Mouse (Mus musculus): ENCODE data around the gene Fbln1.

DNA sequence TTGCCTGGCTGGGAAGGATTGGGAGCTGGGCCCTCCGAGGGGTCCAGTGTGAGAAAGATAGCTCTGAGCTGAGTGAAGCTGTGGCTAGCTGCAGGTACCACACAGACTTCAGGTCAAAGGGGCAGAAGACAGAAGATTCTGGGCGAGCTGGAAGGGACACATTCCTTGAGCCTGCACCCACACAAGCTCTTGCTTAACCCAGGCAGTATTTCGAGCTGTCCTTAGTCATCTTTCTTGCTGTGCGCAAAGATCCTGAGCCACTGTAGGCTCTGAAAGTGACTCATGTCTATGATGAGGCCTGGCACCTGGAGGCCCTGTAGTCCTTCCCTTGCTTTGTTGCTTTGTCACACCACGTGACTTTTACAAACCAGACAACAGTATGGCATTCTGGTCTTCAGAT lies 76.3 kb downstream of the Fbln1 start:
- no peak for TF ChIP-seq CTCF (IDR thresholded peaks at IDR 0.05; ENCODE audit: low read depth, low read length)
- no peak for TF ChIP-seq POLR2A (IDR thresholded peaks at IDR 0.05; ENCODE audit: extremely low read depth, insufficient read depth, low read length)
